Mouse (Mus musculus): Measurements from ENCODE around the gene Oard1.

Oard1 gene

DNA sequence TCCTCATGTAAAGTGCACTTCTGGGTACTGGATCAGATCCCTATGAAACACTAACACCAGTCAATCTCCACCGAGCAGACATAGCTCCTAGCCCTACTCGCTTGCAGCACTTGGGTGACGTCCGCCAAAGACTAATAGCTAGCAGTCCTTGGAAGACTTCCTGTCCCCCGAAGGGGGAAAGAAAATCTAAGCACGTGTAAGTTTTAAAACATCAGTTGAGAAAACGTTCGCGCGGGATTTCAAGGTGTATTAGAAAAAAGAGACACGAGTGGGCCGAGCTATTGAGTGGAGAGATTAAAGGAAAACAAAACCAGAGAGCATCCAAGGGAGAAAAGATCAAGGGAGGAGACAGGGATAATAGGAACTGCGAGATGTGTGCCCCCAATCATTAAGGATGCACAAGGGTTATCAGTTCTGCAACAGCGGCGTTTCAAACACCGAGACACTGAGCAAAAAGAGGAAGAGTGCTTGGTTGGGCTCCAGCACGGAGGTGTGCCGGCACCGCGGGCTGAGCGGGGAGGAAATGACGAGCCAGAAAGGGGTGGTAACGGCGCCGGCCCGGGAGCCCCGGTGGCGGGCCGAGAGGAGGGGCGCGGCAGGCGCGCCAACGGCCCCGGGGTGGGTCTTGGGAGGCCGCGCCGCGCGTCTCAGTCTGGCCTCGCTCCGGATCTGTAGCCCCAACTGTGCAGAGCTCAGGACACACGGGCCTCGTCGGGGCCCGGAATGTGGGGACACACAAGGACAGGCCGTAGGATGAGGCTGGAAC, 1.1 kb upstream of the Oard1 start:
- CTCF ChIA-PET = no interaction called here

DNA sequence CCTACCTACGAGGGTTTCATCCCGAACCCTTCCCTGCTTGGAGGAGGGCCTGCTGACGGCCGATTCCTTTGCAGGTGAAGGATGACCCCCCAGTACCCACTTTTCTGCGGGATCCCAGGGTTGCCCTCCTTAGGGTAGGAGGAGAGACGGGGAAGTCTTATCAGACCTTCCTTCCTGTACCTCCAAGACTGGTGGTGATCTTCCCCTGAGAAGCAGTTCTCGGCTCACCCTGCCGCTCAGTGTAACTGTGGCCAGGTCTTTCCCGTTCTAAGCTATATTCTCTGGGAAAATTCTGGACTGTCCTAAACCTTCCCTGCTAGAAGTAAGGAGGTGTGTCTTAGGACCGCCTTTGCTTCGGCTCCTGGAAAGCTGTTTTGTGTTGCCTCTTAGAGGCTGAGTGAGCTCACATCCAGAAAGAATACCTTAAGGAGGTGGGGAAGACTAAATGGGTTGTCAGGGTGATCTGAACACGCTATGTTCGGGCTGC, 528 bp downstream of the Oard1 start:
- CTCF ChIA-PET = interaction anchor here (1.0 kb wide), 1 partner anchor 16 kb away, joined by 3 read pairs; no protein-coding TSS in a partner anchor

DNA sequence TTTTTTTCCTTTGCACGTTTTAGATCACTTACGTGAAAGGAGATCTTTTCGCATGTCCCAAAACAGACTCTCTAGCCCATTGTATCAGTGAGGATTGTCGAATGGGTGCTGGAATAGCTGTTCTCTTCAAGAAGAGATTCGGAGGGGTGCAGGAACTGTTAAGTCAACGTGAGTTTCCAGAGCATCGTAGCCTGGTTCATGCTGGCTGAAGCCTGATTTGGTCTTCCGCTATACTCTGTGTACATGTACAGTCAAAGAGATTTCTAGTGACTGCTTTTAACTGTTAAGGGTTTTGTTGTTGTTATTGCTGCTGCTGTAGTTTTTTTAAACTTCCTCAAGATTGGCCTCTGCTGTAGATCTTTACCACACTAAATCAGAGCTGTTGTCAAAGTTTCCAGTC, 1.4 kb downstream of the Oard1 start:
- CTCF ChIA-PET = interaction anchor here (0.7 to 1.0 kb wide), 2 partner anchors 15 to 1661 kb away, joined by 3 to 9 read pairs; no protein-coding TSS in a partner anchor

DNA sequence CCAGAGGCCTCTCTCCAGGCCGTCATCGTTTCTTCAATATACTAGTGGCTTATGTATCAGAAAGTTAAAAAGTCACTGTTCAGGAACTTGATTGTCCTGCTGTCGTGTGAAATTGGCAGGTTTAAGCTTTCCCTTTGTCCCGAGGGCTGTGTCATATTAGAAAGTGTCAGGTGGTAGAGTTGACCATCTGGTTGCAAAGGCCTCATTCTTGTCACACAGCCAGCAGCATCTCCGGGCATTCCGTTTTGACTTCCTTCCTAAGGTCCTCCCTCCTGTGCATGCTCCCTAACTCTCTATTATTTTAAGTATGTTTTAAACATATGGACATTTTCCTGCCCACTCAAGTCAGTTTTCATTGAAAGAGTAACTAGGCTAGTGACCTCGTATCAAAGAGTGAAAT, 6.2 kb downstream of the Oard1 start:
- CTCF ChIA-PET = no interaction called here

DNA sequence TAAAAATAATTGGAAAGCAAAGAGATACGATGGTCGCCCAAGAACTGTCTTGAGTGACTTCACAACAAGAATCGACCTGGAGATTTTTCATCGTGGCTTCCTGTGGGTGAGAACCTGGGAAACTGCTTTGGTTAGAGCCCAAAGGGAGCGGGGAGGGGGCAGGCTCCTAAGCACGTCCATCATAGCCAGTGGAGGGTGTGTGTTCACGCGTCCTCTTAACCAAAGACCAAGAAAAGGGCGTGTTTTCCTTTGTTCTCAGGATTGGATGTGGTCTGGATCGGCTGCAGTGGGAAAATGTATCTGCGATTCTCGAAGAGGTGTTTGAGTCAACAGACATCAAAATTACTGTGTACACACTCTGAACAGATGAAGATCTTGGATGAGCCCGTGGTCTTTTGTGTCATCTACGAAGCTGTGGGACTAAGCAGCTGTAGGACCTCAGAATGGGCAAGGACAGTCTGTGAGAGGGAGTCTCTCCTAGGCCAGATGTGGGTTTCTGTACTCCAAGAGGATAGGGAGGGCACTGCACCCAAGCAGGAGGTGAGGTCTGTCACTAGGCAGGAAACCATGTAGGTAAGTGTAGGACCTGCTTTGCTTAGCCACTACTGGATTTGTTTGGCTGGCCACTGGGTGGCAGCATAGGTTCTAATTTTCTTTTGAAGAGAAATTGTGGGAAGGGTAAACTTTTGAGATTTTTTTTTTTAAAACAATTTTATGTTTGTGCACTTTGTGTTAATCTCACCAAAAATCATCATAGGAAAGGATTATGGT, 6.8 kb downstream of the Oard1 start:
- CTCF ChIA-PET = no interaction called here

DNA sequence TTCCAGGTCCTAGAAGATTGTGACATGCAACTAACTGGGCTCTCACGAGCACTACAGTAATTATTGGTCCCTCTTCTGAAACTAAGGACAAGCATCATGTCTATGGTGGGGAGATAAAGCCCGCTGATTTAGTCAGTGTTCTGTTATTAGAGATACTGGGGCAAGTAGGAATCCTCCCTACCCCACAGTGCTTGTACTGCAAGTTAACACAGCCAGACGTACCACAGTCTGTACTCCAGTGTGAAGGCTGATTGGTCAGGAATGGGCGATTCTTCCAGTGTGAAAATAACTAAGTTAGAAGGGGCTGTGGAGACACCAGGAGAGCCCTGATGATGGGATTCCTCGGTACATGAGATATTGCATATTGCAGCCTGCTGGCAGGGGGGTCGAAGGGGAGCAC, 7.7 kb downstream of the Oard1 start:
- CTCF ChIA-PET = no interaction called here

DNA sequence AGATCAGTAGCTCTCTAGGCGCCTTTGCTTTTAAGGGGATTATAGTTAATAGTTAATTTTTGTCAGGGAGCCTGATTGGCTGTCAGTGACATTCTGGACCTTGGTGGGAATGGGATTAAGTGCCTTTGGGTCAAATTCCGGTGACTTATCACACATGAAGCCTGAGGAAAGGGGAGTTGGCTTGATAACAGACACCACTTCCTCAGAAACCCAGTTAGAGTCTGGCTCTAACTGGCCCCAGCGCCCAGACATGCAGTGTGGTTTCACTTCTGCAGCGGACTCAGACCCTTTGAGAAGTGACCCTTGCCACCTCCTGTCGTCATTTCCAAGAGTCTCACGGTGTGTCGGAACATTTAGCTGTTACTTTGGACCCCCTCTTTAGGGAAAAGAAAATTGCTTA, 8.4 kb downstream of the Oard1 start:
- CTCF ChIA-PET = no interaction called here

DNA sequence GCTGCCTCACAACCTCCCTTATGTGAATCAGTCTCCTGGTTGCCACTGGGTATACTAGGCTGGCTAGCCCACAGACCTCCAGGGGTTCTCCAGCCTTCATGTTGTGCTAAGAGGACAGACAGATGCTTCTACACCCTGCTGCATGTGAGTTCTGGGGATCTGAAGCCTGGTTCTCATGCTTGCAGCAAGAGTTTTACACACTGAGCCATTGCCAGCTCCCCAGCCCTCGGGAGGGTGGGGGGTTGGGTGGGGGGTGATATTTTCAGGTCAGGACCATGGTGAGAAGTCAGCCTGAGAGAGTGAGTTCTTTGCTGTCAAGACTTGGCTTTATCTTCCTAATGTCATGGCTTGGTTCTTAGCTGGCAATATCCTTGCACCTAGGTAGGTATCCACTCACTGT, 9.0 kb downstream of the Oard1 start:
- CTCF ChIA-PET = no interaction called here

DNA sequence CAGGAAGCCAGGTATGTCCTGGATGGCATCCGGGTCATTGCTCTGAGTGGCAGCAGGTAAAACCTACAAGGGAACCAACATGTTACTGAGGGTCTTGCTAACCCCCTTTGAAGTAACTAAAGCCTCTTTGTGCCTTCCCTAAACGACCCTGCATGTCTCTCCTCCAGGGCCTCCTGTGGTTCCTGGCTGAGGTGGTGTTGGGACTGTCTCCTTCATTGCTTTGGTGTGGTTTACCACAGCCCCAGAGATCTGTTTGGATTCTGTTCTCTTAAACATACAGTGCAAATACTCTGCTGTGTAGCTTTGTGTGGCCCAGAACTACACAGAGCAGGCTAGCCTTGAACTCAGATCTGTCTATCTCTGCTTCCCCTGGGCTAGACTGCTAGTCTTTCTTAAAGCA, 9.8 kb downstream of the Oard1 start:
- CTCF ChIA-PET = interaction anchor here (0.7 kb wide), 1 partner anchor 71 kb away, joined by 12 read pairs; no protein-coding TSS in a partner anchor

DNA sequence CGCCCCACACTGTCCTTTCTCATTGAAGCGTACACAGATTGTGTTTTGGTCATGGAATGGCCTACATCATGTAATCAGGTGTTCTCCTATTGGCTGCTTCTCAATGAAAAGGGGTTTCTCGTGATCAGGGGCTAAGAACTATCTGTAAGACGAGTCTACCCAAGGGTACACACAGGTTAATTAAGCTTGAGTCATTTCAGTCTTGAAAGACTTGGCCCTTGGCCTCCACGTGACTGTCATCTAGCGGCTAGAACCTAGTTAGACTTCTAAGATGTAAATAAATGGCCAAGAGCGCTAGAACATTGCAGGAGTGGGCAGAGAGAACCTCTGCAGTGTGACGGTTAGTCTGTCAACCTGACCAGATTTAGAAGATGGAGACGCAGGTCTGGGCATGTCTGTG, 14.4 kb downstream of the Oard1 start:
- CTCF ChIA-PET = no interaction called here

DNA sequence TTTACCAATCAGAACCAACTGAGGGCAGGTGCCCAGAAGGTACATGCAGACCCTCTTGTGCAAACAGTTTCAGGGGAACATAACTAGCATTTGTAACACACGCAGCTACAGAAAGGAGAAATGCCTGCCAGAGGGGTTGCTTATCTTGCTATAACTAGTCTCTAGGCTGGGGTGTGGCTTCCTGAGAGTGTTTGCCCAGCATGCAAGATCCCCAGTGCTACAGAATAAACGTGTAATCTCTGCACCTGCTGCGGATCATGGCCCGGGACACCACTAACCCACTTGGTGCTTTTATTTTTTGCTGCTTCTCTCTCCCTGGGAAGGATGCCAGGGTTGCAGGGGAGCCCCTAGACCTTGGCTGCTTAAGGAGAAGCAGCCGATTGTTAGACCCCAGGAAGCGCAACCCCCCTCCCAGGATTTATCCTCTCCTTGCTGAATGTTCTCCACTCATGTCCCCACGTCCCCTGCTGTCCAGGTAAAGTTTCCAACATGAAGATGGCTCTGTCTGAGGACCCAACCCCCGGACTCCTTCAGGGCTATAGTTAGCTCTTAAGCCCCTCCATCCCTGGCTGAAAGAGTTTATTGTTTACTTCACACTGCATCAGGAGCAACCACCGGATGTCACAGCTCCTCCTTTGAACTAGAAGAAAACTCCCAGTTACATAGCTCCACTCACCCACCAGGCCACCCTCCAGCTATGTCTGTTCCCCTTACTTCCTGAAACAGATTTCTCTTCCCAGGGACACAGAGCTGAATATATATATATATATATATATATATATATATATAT, 16.2 kb downstream of the Oard1 start:
- CTCF ChIA-PET = interaction anchor here (0.6 to 0.9 kb wide), 2 partner anchors 15 to 318 kb away, joined by 3 read pairs; no protein-coding TSS in a partner anchor

DNA sequence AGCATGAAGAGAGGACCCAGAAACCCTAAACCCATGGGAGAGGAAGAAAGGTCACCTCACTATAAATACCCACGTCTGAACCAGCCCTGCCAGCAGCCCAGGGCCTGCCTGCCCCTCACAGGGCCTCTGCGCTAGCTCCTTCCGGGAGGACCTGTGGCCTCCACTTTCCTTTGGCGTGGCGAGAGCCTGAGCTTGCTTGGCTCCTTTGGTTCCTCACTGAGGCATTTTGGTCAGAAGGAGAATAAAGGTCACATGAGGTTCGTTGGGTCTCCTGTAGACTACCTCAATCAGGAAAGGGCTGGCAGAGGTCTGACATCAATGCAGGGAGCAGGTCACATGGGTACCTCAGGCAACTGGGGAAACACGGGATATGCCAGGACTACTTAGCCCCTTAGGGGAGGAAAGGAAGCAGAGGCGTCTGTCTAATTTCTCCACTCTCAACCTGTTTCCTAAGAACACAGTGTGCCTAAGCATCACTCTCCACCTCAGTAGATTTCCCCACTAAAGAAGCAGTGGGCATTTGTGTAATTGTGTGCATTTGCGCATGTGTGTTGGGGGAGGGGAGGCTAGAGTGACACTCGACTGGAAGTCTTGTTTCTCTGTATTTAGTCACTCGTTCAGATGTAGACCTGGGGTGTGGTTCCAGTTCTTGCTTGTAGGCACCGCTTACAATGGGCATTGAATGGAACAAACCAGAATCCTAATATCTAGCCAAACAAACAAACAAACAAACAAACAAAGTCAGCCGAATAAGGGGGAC, 17.4 kb downstream of the Oard1 start:
- CTCF ChIA-PET = interaction anchor here (0.6 to 0.9 kb wide), 2 partner anchors 16 to 122 kb away, joined by 3 read pairs; no protein-coding TSS in a partner anchor

DNA sequence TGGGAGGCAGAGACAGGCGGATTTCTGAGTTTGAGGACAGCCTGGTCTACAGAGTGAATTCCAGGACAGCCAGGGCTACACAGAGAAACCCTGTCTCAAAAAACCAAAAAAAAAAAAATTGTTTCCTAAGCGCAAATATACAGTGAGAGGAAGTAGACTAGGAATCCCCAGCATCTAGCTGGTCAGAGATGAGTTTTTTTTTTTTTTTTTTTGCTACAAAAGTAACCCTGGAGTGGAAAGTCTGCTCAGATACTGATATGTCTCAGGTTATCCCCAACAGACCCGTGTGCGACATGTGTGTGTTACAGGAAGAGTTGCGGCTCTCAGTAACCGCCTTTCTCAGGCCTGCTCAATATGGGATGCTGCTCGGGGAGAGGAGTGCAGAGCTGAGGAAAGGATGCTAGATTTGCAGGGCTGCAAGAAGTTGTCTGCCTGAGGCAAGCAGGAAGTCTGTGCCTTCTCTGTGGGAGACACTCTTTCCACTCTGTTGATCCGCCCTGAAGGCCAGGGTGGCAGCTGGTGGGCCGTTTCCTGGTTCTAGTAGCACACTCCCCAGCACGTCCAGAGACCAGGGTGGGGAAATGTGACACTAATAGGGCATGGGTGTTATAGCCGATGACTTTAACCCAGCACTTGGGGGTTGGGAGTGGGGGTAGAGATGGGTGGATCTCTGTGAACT, 18.2 kb downstream of the Oard1 start:
- CTCF ChIA-PET = interaction anchor here (0.6 kb wide), 1 partner anchor 123 kb away, joined by 3 read pairs; no protein-coding TSS in a partner anchor

DNA sequence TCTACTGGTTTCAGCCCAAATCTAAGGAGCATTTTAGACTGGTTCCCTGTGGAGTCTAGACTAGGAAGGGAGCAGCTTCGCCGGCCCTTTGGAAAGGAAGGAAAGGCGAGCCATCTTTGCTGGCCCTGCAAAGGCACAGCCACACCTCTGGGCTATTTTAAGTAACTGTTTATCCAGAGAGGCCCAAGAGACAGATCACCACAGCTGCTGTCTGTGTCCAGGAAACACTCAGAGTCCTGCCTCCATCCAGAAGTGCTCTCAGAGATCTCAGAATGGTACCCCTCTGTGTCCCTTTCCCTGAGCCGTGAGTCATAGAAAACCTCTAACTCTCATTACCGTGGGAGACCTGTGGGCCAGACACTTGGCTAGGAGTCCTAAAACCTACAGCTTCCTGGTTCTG, 20.6 kb downstream of the Oard1 start:
- CTCF ChIA-PET = no interaction called here

DNA sequence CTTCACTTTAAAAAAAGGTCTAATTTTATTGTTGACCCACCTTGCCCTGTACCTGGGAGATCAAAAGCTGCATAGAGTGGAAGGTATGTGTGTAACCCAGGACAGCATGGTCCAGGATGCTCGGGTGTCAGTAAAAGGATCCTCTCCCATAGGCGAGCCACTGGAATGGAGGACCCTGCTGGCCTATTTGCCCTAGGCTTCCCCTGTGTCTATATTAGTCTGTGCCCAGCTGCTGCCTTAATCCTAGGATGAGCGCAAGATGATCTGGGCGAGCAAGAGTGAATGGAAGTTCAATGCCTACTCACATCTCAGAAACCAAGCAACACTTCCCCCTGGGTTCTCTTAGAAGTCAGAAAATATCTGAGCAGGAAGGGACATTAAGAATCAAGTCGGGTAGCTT, 21.2 kb downstream of the Oard1 start:
- CTCF ChIA-PET = interaction anchor here (0.5 kb wide), 1 partner anchor 26 kb away, joined by 3 read pairs; no protein-coding TSS in a partner anchor

DNA sequence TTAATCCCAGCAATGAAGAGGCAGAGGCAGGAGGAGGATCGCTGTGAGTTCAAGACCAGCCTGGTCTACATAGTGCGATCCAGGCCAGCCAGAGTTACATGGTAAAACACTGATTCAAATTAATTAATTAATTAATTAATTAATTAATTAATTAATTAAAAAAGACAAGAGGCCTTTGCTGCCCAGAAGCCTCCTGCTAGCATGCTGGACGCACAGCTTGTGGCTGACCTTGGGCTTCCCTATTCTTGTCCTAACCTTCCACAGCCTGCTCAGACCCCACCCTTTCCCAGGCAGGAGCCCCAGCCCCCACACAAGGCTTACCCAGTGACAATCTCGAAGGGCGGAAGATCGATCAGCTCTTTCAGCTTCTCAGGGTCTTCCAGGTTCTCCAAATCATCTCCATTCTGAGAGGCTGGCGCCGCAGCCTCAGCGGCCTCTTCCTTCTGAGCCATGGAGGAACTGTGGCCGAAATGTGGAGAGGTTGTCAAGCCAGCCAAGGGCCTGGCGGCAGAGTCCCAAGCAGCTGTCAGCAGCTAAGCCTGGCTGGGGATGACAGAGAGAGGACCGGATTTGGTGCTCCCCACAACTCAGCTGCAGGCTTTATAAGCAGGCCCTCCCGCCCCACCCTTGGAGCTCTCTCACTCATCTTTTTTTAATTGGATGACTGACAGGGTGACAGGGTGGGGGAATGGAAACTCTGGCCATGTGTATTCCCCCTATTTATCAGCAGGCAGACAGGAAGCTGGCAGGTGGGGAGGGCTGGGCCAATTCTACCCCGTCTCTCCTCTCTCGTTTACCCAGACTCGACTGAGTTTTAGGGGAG, 22.6 kb downstream of the Oard1 start, which contains the start of gene Apobec2:
Gene Apobec2, minus strand, starts transcription at position 773 of the 823 bp plus-strand sequence.
- CTCF ChIA-PET = no interaction called here

DNA sequence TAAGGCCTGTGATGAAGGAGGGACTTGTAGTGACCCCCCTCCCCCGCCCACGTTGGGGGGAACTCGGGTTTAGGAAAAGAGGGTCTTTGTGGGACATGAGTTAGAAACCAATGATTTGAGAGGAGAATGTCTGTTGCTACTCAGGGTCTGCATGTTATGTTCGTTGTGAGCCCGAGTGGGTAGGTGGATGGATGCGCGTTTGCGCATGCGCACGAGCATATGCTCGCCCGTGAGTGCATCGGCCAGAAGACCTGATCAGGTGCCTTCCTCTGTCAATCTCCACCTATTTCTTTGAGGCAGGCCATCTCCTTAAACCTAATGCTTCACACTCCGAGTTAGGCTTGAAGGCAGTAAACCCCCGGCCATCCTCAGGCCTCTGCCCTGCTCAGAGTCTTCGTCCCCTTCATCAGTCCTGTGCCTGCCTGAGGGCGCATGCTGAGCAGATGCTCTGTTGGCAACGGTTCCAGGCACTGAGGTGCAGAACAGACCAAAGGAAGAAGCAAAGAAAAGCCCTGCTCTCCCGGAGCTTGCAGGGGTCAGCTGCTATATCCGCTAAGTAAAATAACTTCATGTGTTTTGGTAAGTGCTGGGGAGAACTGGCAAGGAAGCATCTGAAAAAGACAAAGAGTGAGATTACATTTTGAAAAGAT, 23.3 kb downstream of the Oard1 start:
- CTCF ChIA-PET = no interaction called here

DNA sequence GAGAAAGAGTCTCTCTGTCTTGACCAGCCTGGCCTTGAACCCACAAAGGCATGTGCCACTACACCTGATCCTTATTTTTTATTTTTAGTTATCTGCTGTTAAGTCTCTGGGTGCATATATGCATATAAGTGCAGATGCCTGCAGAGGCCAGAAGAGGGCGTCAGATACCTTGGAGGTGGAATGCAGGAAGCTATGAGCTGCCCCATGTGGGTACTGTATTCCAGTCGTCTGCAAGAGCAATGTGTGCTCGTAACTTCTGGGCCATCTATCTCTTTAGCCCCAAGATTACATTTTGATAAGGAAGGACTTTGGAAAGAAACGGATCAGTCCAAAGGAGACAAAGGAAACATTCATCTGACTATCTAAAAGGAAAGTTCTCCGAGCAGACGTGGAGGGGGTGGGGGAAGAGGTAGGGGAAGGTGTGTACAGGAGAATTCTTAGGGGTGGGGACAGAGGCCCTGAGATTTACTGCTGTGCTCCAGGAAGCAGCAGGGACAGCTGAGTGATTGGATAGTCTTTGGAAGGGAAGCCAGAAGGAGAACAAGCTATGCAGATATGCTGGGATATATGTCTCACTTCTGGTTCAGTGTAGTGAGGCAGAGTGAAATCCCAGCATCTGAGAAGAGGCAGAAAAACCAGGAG, 24.0 kb downstream of the Oard1 start:
- CTCF ChIA-PET = no interaction called here

DNA sequence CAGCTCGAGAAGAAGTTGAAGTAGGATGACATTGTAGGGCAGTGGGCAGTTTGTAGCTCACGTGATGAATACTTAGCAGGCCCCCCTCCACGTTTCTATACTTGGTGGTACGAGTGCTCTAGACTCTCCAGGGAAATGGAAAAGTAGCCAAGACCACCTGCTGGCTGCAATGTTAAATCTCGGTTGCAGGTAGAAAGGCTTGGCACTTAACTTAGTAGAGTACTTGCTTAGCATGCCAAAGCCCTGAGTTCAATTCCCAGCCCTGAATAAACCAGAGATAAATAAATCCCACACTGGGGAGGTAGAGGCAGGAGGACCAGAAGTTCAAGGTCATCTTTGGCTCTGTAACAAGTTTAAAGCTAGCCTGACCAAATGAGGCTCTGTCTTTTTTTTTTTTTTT, 24.7 kb downstream of the Oard1 start:
- CTCF ChIA-PET = no interaction called here

All from spleen, embryonic (tissue).